Mouse (Mus musculus) spleen, adult 2 months (tissue): ENCODE results near the gene Stx4a. TPM values are rescaled to one million over a fixed set of nuclear protein-coding genes. Genes with fewer than 3 reads are reported as not detected.
"Not testable (repeated sequence)": the region's sequence is repeated elsewhere in the genome, so short reads cannot be mapped to it uniquely, and the experiment has no call there.

Experiments
- DNase-seq, 2 experiments: peaks; one replicate each; pipeline versions ENCODE4 v3.0.0 to v3.0.0-alpha.2; 2012 to 2021; ENCODE audit warnings: low spot score in 2 of 2, low read depth in 1 of 2
- H3K27ac ChIP-seq: fragments of 200-500 bp; 2 replicates; pipeline ENCODE4 v1.5.1; 2012; ENCODE audit warnings: low read length, inconsistent platforms; ENCODE audit not compliant: insufficient read depth
- H3K27me3 ChIP-seq: fragments of 200-500 bp; 2 replicates; pipeline ENCODE4 v1.6.1; 2012; ENCODE audit warnings: mild to moderate bottlenecking, moderate library complexity, low read length, inconsistent platforms; ENCODE audit not compliant: control insufficient read depth, insufficient read depth
- H3K36me3 ChIP-seq: fragments of 200-500 bp; 2 replicates; pipeline ENCODE4 v1.6.1; 2012; ENCODE audit warnings: mild to moderate bottlenecking, low read length, inconsistent platforms; ENCODE audit not compliant: control insufficient read depth, insufficient read depth
- H3K4me1 ChIP-seq: fragments of 200-500 bp; 2 replicates; pipeline ENCODE4 v1.6.1; 2011; ENCODE audit warnings: inconsistent platforms; ENCODE audit not compliant: control insufficient read depth, insufficient read depth, insufficient read length
- H3K4me3 ChIP-seq: fragments of 200-500 bp; 2 replicates; pipeline ENCODE4 v1.5.1; 2011; ENCODE audit warnings: mild to moderate bottlenecking, inconsistent platforms; ENCODE audit not compliant: insufficient read depth, insufficient read length; ENCODE audit errors: extremely low read depth
- CTCF ChIP-seq: fragments of 200-500 bp; IDR thresholded peaks from 2 replicates; pipeline ENCODE4 v1.5.1; 2011; ENCODE audit warnings: mild to moderate bottlenecking, inconsistent platforms; ENCODE audit not compliant: insufficient read depth, insufficient read length, insufficient replicate concordance; ENCODE audit errors: extremely low read depth
- POLR2A ChIP-seq: fragments of 200-500 bp; IDR thresholded peaks from 2 replicates; pipeline ENCODE4 v1.6.1; 2011; ENCODE audit warnings: low read depth, low read length, inconsistent platforms
- WGBS: fragments of 180-500 bp; shearing (Covaris S2); methylation state at CpG from one replicate; pipeline ENCODE4 v1.1.7; 2018; 5-methylcytosine and 5-hydroxymethylcytosine counted together
- polyA plus RNA-seq: library from polyadenylated mRNA; depleted of rRNA; stranded (reverse); fragments of >200 nt; gene quantifications from 2 replicates; pipeline ENCODE4 v1.2.3, GENCODE M21; 2012; rRNA removed

The Stx4a gene
- polyA plus RNA-seq, 1 experiment, result 54.7 TPM

GRCm38 (mm10) chr7:127890798-127891197, 66.7 kb downstream of the Stx4a start, which contains the start of gene Prss53:
Gene Prss53 (minus strand): TSS chr7:127890970.
- Histone ChIP-seq H3K4me3 (no peak within 1 kb of the TSS), H3K27me3 (no peaks in the 10 kb centered on the region), H3K27ac (no peak within 1 kb of the TSS), H3K36me3 (peaks cover 17% of the 10 kb centered on the region), H3K4me1 (no peaks in the 10 kb centered on the region; the same call in 1 of the 2 replicates)
- TF ChIP-seq POLR2A (no peak), CTCF (no peak)
- WGBS, result 77% methylated on average over 4 of the region's 4 CpGs
- DNase-seq, result no peak

GRCm38 (mm10) chr7:127894480-127894879, 70.4 kb downstream of the Stx4a start:
- H3K4me1 ChIP-seq, result peaks cover 2% of the 10 kb centered on the region; the same call in 1 of the 2 replicates
- TF ChIP-seq POLR2A (no peak), CTCF (no peak)
- 76% methylated on average over 5 of the region's 5 CpGs for WGBS
- no peak for DNase-seq
- H3K27ac ChIP-seq, result no peak overlapping the region
- no peaks in the 10 kb centered on the region for H3K27me3 ChIP-seq
- no peaks in the 10 kb centered on the region; the same call in 1 of the 2 replicates for H3K36me3 ChIP-seq
- H3K4me3 ChIP-seq, result no peak overlapping the region

GRCm38 (mm10) chr7:127895442-127895841, 71.3 kb downstream of the Stx4a start, which contains the start of the genes Gm21974 and Vkorc1:
Gene Gm21974 (minus strand): TSS chr7:127895454.
Gene Vkorc1 (minus strand): TSS chr7:127895617.
- Histone ChIP-seq H3K27ac (peak within 1 kb of the TSS; percentile 30), H3K4me1 (peaks cover 2% of the 10 kb centered on the region; the same call in 1 of the 2 replicates), H3K4me3 (peak within 1 kb of the TSS; percentile 57), H3K36me3 (no peaks in the 10 kb centered on the region; the same call in 1 of the 2 replicates), H3K27me3 (no peaks in the 10 kb centered on the region)
- peak; percentile 64 to 87 for DNase-seq
- under 1% methylated on average over 26 of the region's 26 CpGs for WGBS
- TF ChIP-seq POLR2A, result no peak
- 0 out of 2 replicates have a peak, but pooled peaks have one; percentile 11 for TF ChIP-seq CTCF

GRCm38 (mm10) chr7:127895891-127896290, 71.8 kb downstream of the Stx4a start:
- H3K27ac ChIP-seq, result not testable (repeated sequence)

GRCm38 (mm10) chr7:127896384-127896783, 72.3 kb downstream of the Stx4a start:
- H3K27ac ChIP-seq, result no peak overlapping the region
- H3K4me1 ChIP-seq, result peaks cover 2% of the 10 kb centered on the region; the same call in 1 of the 2 replicates
- no peaks in the 10 kb centered on the region for H3K36me3 ChIP-seq
- DNase-seq, result peak in 1 of 2 experiments; percentile 68
- TF ChIP-seq POLR2A, result no peak
- TF ChIP-seq CTCF, result peak; percentile 66; the same call in 1 of the 2 replicates
- H3K27me3 ChIP-seq, result no peaks in the 10 kb centered on the region
- H3K4me3 ChIP-seq, result no peak overlapping the region
- 62% methylated on average over 13 of the region's 13 CpGs for WGBS

More at GRCm38 (mm10) chr7:127895891-127896290, 71.8 kb downstream of the Stx4a start:
- H3K36me3 ChIP-seq, DNase-seq, H3K4me1 ChIP-seq, H3K27me3 ChIP-seq: not testable (repeated sequence)
- peak overlapping the region; percentile 57 for H3K4me3 ChIP-seq
- WGBS, result 59% methylated on average over 7 of the region's 7 CpGs

GRCm38 (mm10) chr7:127897542-127897941, 73.4 kb downstream of the Stx4a start:
- no peak for DNase-seq
- Histone ChIP-seq H3K27ac (no peak overlapping the region), H3K4me3 (no peak overlapping the region), H3K4me1 (peaks cover 2% of the 10 kb centered on the region; the same call in 1 of the 2 replicates), H3K36me3 (no peaks in the 10 kb centered on the region), H3K27me3 (no peaks in the 10 kb centered on the region)
- no peak for TF ChIP-seq POLR2A
- TF ChIP-seq CTCF, result no peak
- 93% methylated on average over 7 of the region's 7 CpGs for WGBS

- Histone ChIP-seq H3K4me3 (no peak overlapping the region), H3K36me3 (no peaks in the 10 kb centered on the region), H3K27me3 (no peaks in the 10 kb centered on the region), H3K27ac (no peak overlapping the region), H3K4me1 (peaks cover 2% of the 10 kb centered on the region; the same call in 1 of the 2 replicates)
- 57% methylated on average over 10 of the region's 10 CpGs for WGBS
- DNase-seq, result no peak
- TF ChIP-seq POLR2A, result no peak
- TF ChIP-seq CTCF, result no peak
Observed at GRCm38 (mm10) chr7:127898179-127898956, 74.3 kb downstream of the Stx4a start.

Other genes with a start within 250 kb of the Stx4a start
- gene Ccdc189, start 235.7 kb upstream of the Stx4a start, polyA plus RNA-seq, result 1.6 and 2.2 TPM in 2 replicates
- 25.8 and 29.3 TPM in 2 replicates for gene Rnf40, start 235.5 kb upstream of the Stx4a start, polyA plus RNA-seq
- gene Zfp629, start 208.5 kb upstream of the Stx4a start, polyA plus RNA-seq, result 4.9 and 5.4 TPM in 2 replicates
- gene Bcl7c, start 115.4 kb upstream of the Stx4a start, polyA plus RNA-seq, result 17.7 and 26.1 TPM in 2 replicates
- gene Ctf1, start 111.6 kb upstream of the Stx4a start, polyA plus RNA-seq, result 0.91 and 1.4 TPM in 2 replicates
- not detected in 2 replicates for gene Ctf2, start 92.1 kb upstream of the Stx4a start, polyA plus RNA-seq
- gene Fbxl19, start 79.8 kb upstream of the Stx4a start, polyA plus RNA-seq, result 17.4 and 23.6 TPM in 2 replicates
- 50.3 and 62.9 TPM in 2 replicates for gene Orai3, start 54.5 kb upstream of the Stx4a start, polyA plus RNA-seq
- gene Setd1a, start 47.6 kb upstream of the Stx4a start, polyA plus RNA-seq, result 13.9 and 14.9 TPM in 2 replicates
- not detected in 2 replicates for gene Gm49388, start 38.7 kb upstream of the Stx4a start, polyA plus RNA-seq
- gene Hsd3b7, start 23.7 kb upstream of the Stx4a start, polyA plus RNA-seq, result 22.7 and 23.6 TPM in 2 replicates
- 1.2 and 1.4 TPM in 2 replicates for gene Stx1b, start 255 bp downstream of the Stx4a start, polyA plus RNA-seq
- gene Zfp646, start 51.9 kb downstream of the Stx4a start, polyA plus RNA-seq, result 27.2 and 30.7 TPM in 2 replicates
- 8.6 and 10.4 TPM in 2 replicates for gene Zfp668, start 52.5 kb downstream of the Stx4a start, polyA plus RNA-seq
- 1.4 and 1.7 TPM in 2 replicates for gene Prss53, start 66.7 kb downstream of the Stx4a start, polyA plus RNA-seq
- not detected in 2 replicates for gene Gm21974, start 71.2 kb downstream of the Stx4a start, polyA plus RNA-seq
- 46.1 and 61.2 TPM in 2 replicates for gene Vkorc1, start 71.3 kb downstream of the Stx4a start, polyA plus RNA-seq
- gene Bckdk, start 79.8 kb downstream of the Stx4a start, polyA plus RNA-seq, result 59.9 and 70.8 TPM in 2 replicates
- 11.3 and 12.2 TPM in 2 replicates for gene Kat8, start 88.2 kb downstream of the Stx4a start, polyA plus RNA-seq
- gene Prss8, start 105.8 kb downstream of the Stx4a start, polyA plus RNA-seq, result 3.7 and 4.2 TPM in 2 replicates
- gene Prss36, start 122.4 kb downstream of the Stx4a start, polyA plus RNA-seq, result 4.4 and 6.0 TPM in 2 replicates
- gene Fus, start 143.2 kb downstream of the Stx4a start, polyA plus RNA-seq, result 239 and 285 TPM in 2 replicates
- 98.6 and 100 TPM in 2 replicates for gene Pycard, start 169.6 kb downstream of the Stx4a start, polyA plus RNA-seq
- gene Trim72, start 179.7 kb downstream of the Stx4a start, polyA plus RNA-seq, result 0.19 and 0.33 TPM in 2 replicates
- 11.1 and 26.4 TPM in 2 replicates for gene Itgam, start 238.3 kb downstream of the Stx4a start, polyA plus RNA-seq
- gene Gm49368, start 238.4 kb downstream of the Stx4a start, polyA plus RNA-seq, result 0.40 and 0.61 TPM in 2 replicates